Mouse (Mus musculus): ENCODE measurements around the gene Selenoh. TPM values are rescaled to one million over a fixed set of nuclear protein-coding genes. Genes with fewer than 3 reads are reported as not detected.

Gene Selenoh
- 378 and 404 TPM in 2 replicates for polyA plus RNA-seq (2014; fragmentation: Nextera tagmentation; extraction: Ambion mirVana)

DNA sequence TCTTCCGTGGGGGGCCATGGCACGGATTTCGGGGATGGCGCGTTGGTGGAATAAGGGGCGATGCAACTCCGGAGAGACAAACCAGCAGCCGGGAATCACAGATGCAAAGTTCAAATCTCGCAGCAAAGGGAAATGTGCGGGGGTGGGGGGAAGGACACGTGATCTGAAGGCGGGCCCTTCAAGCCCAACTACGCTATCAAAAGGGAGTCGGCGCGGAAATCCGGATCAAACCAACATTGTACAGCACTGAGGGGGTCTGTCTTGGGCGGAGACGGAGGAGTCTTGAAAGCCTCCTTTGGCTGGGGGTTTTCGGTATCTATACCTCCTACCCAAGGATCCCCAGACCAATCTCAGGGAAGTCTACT is at the start of gene Selenoh:
Gene Selenoh, minus strand, starts transcription at position 202 of the 365 bp plus-strand sequence.
- no peaks in the 10 kb centered on the region for H3K9me3 ChIP-seq (ENCODE audit: control insufficient read depth, low read length)
- peaks cover 5% of the 10 kb centered on the region; the same call in 1 of the 2 replicates for H3K4me1 ChIP-seq (ENCODE audit: control insufficient read depth, insufficient read depth, low read length)
- no peaks in the 10 kb centered on the region for H3K27me3 ChIP-seq (ENCODE audit: control insufficient read depth, insufficient read depth, low read length)
- ATAC-seq (ENCODE audit: insufficient read depth, low FRiP score, low TSS enrichment) (peak; percentile 96), DNase-seq (ENCODE audit: low spot score) (peak; percentile 92)
- WGBS = 0% methylated on average over 20 of the region's 20 CpGs
- peak within 1 kb of the TSS; percentile 90 for H3K4me3 ChIP-seq (ENCODE audit: low read depth, low read length)
- peak within 1 kb of the TSS; percentile 94 for H3K9ac ChIP-seq (ENCODE audit: low read length)
- peaks cover 9% of the 10 kb centered on the region for H3K36me3 ChIP-seq (ENCODE audit: control insufficient read depth, insufficient read depth, low read length)
- peak within 1 kb of the TSS; percentile 68 for H3K4me2 ChIP-seq (ENCODE audit: low read depth)
- H3K27ac ChIP-seq (ENCODE audit: low read depth, low read length) = peak within 1 kb of the TSS; percentile 85

DNA sequence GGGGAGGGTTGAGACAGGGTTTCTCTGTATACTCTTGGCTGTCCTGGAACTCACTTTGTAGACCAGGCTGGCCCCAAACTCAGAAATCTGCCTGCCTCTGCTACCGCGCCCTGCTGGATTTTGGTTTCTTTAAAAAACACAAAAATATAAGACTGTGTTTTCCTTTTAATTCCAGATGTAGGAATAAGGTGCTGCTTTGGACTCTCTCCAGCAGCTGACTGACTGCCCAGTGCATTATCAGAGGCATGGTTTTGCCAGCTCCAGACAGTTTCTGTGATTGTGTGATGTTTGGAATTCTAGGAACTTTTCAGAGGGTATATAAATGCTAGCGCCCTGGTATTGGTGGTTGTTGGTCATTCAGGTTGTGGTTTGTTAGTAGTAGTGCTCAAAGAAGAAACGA is 46.8 kb upstream of the Selenoh start:
- Histone ChIP-seq H3K27ac (ENCODE audit: low read depth, low read length) (no peak overlapping the region), H3K27me3 (ENCODE audit: control insufficient read depth, insufficient read depth, low read length) (no peaks in the 10 kb centered on the region), H3K4me1 (ENCODE audit: control insufficient read depth, insufficient read depth, low read length) (peaks cover 14% of the 10 kb centered on the region), H3K4me2 (ENCODE audit: low read depth) (no peak overlapping the region), H3K9me3 (ENCODE audit: control insufficient read depth, low read length) (no peaks in the 10 kb centered on the region), H3K9ac (ENCODE audit: low read length) (no peak overlapping the region), H3K36me3 (ENCODE audit: control insufficient read depth, insufficient read depth, low read length) (no peaks in the 10 kb centered on the region), H3K4me3 (ENCODE audit: low read depth, low read length) (no peak overlapping the region)
- WGBS = 93% methylated on average over 4 of the region's 4 CpGs
- DNase-seq (ENCODE audit: low spot score) (no peak), ATAC-seq (ENCODE audit: insufficient read depth, low FRiP score, low TSS enrichment) (no peak)

DNA sequence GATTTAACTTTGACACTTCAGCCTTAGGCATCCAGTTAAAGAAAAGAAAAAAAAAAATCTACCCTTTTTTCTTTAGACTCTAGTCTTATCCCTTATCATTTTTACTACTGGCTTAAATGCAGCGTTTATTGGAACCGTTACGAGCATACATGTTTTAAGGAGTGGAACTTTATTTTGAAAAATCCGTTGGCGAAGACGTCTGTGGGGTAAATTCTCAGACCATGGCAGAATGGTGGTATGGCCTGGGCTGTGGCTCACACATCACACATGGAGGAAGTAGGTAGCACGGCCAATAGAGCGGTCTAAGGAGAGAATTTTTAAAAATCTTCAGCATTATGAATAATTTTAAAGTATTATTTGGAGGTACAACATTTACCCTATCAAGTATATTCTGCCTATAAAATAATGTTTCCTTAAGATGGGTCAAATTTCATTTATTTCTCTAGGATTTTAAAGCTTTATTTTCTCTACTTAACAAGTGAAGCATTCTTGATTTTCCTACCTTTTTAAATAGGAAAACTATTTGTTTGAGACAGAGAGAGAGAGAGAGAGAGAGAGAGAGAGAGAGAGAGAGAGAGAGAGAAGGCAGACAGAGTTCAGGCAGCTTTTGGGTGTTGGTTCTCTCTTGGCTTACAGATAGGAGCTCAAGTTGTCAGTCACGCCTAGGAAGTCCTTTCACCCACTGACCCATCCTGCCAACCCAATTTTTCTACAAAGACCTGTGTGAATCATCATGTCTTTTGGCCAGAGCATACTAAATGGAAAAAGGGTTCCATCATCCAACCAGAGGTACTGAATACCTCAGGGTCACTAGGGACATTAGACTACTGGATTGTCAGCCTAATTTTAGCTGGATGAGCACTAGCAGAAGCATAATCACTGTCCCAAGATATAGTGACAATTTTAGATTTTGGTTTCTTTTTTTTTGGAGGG is 46.1 kb upstream of the Selenoh start:
- WGBS = 39% methylated on average over 9 of the region's 9 CpGs

DNA sequence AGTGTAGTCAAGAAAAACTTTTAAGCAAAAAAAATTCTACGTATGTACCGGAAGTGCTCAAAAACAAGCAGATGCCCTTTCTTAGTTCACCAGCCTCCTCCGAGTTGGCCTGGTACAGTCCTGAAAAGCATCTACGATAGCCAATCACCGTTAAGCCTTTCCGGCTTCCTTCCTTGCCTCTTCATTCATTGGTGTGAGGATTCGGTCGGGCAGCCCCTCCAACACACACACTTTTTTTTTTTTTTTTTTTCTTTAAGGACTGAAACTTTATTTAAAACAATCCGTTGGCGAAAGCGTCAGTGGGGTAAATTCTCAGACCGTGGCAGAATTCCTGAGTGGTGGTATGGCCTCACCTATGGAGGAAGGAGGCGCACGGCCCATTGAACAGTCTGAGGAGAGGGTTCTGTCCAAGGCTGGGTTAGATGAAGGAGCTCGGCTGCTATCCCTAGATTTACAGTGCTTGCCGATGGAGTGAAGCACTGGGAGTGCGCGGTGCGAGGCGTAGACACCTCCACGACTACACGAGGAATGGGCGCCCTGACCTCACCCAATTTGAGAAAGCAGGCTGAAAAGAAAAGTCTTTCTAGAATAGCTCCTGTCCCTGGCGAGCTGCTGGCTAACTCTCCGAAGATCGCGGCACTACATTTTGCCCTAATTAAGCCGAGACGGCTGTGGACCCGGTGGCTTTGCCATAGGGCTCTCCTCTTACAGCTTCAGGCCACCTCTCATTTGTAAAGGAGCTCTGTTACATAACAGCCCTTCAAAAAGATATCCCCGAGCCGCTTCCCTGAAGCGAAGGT is 45.2 kb upstream of the Selenoh start:
- Histone ChIP-seq H3K9me3 (ENCODE audit: control insufficient read depth, low read length) (no peaks in the 10 kb centered on the region), H3K4me1 (ENCODE audit: control insufficient read depth, insufficient read depth, low read length) (peaks cover 14% of the 10 kb centered on the region), H3K4me2 (ENCODE audit: low read depth) (peak overlapping the region; percentile 81), H3K27ac (ENCODE audit: low read depth, low read length) (peak overlapping the region; percentile 95), H3K4me3 (ENCODE audit: low read depth, low read length) (peak overlapping the region; percentile 87), H3K9ac (ENCODE audit: low read length) (peak overlapping the region; percentile 86), H3K27me3 (ENCODE audit: control insufficient read depth, insufficient read depth, low read length) (no peaks in the 10 kb centered on the region), H3K36me3 (ENCODE audit: control insufficient read depth, insufficient read depth, low read length) (no peaks in the 10 kb centered on the region)
- DNase-seq (ENCODE audit: low spot score) (peak; percentile 69), ATAC-seq (ENCODE audit: insufficient read depth, low FRiP score, low TSS enrichment) (peak; percentile 94)
- WGBS = under 1% methylated on average over 33 of the region's 33 CpGs

More for the DNA sequence above, 46.1 kb upstream of the Selenoh start:
- H3K27me3 ChIP-seq (ENCODE audit: control insufficient read depth, insufficient read depth, low read length) = no peaks in the 10 kb centered on the region
- H3K27ac ChIP-seq (ENCODE audit: low read depth, low read length) = peak overlapping the region; percentile 86; the same call in 1 of the 2 replicates
- peak overlapping the region; percentile 86 for H3K9ac ChIP-seq (ENCODE audit: low read length)
- peaks cover 14% of the 10 kb centered on the region for H3K4me1 ChIP-seq (ENCODE audit: control insufficient read depth, insufficient read depth, low read length)
- H3K36me3 ChIP-seq (ENCODE audit: control insufficient read depth, insufficient read depth, low read length) = no peaks in the 10 kb centered on the region
- DNase-seq (ENCODE audit: low spot score) = no peak
- ATAC-seq (ENCODE audit: insufficient read depth, low FRiP score, low TSS enrichment) = no peak
- no peaks in the 10 kb centered on the region for H3K9me3 ChIP-seq (ENCODE audit: control insufficient read depth, low read length)
- peak overlapping the region; percentile 81 for H3K4me2 ChIP-seq (ENCODE audit: low read depth)
- peak overlapping the region; percentile 87 for H3K4me3 ChIP-seq (ENCODE audit: low read depth, low read length)

DNA sequence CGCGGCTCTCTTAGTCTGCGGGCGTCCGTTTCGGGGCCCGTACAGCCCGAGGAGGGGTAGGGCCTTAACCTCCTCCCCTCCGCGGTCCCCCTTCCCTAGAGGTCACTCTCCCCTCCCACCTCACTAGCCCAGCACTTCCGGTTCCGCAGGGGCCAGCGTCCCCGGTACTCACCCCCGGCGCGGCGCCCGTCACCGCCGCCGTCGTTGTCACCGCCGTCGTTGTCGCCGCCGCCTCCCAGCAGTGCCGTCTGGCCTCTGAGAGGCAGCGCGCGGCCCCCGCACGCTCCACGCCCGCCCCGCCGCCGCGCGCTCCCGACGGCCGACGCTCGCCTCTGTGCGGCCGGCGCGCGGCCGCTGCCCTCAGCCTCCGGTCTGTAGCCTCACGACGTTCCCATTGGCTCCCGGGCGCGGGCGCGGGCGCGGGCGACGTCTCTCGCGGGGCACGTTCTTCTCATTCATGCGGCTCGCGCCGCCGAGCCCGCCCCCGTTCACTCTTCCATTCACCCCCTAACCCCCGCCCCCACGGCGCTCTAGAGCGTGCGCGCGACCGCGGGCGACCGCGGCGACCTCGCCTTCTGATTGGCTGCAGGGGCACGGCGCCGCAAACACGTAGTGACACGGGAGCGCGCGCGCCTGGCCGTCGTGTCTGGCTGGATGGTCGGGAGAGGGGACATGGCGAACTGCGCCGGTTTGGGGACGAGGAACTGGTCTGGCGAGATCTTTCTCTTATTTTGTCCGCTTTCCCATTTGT is 44.4 kb upstream of the Selenoh start, which contains the start of gene Zdhhc5:
Gene Zdhhc5, minus strand, starts transcription at position 370 of the 751 bp plus-strand sequence.
- no peaks in the 10 kb centered on the region for H3K27me3 ChIP-seq (ENCODE audit: control insufficient read depth, insufficient read depth, low read length)
- H3K9me3 ChIP-seq (ENCODE audit: control insufficient read depth, low read length) = no peaks in the 10 kb centered on the region
- H3K9ac ChIP-seq (ENCODE audit: low read length) = peak within 1 kb of the TSS; percentile 86
- ATAC-seq (ENCODE audit: insufficient read depth, low FRiP score, low TSS enrichment) (peak; percentile 96), DNase-seq (ENCODE audit: low spot score) (peak; percentile 99)
- H3K36me3 ChIP-seq (ENCODE audit: control insufficient read depth, insufficient read depth, low read length) = peaks cover 2% of the 10 kb centered on the region; the same call in 1 of the 2 replicates
- H3K4me2 ChIP-seq (ENCODE audit: low read depth) = peak within 1 kb of the TSS; percentile 81
- H3K4me3 ChIP-seq (ENCODE audit: low read depth, low read length) = peak within 1 kb of the TSS; percentile 87
- WGBS = under 1% methylated on average over 90 of the region's 107 CpGs
- H3K27ac ChIP-seq (ENCODE audit: low read depth, low read length) = peak within 1 kb of the TSS; percentile 95
- H3K4me1 ChIP-seq (ENCODE audit: control insufficient read depth, insufficient read depth, low read length) = peaks cover 14% of the 10 kb centered on the region

- peak overlapping the region; percentile 81 for H3K4me2 ChIP-seq (ENCODE audit: low read depth)
- DNase-seq (ENCODE audit: low spot score) (no peak), ATAC-seq (ENCODE audit: insufficient read depth, low FRiP score, low TSS enrichment) (no peak; the same call in 1 of the 2 replicates)
- H3K27ac ChIP-seq (ENCODE audit: low read depth, low read length) = peak overlapping the region; percentile 95
- H3K9me3 ChIP-seq (ENCODE audit: control insufficient read depth, low read length) = no peaks in the 10 kb centered on the region
- no peaks in the 10 kb centered on the region for H3K27me3 ChIP-seq (ENCODE audit: control insufficient read depth, insufficient read depth, low read length)
- peak overlapping the region; percentile 87 for H3K4me3 ChIP-seq (ENCODE audit: low read depth, low read length)
- under 1% methylated on average over 21 of the region's 26 CpGs for WGBS
- peak overlapping the region; percentile 86 for H3K9ac ChIP-seq (ENCODE audit: low read length)
- peaks cover 14% of the 10 kb centered on the region for H3K4me1 ChIP-seq (ENCODE audit: control insufficient read depth, insufficient read depth, low read length)
- H3K36me3 ChIP-seq (ENCODE audit: control insufficient read depth, insufficient read depth, low read length) = peaks cover 2% of the 10 kb centered on the region
Measured at GRCm38 (mm10) chr2:84714422-84714810, 43.8 kb upstream of the Selenoh start.

DNA sequence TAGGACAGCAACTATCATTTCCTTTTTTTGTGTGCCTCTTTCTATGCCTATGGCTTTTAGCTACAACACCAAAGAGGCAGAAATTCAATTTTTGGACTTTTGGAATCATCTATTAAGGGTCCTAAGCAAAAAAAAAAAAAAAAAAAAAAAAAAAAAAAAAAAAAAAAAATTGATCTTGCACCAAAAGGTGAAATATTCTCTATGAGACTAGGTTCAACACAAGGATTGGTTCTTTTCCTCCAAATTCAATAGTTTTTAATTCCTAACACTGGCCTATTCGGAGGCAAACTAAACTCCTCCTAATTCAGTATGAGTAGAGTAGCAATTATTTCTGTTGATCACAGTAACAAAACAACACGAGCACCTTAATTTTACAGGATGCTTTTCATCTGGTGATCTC is 41.3 kb upstream of the Selenoh start:
- Histone ChIP-seq H3K9me3 (ENCODE audit: control insufficient read depth, low read length) (no peaks in the 10 kb centered on the region), H3K36me3 (ENCODE audit: control insufficient read depth, insufficient read depth, low read length) (peaks cover 4% of the 10 kb centered on the region), H3K4me1 (ENCODE audit: control insufficient read depth, insufficient read depth, low read length) (peaks cover 14% of the 10 kb centered on the region), H3K4me2 (ENCODE audit: low read depth) (no peak overlapping the region), H3K27ac (ENCODE audit: low read depth, low read length) (no peak overlapping the region), H3K27me3 (ENCODE audit: control insufficient read depth, insufficient read depth, low read length) (no peaks in the 10 kb centered on the region), H3K4me3 (ENCODE audit: low read depth, low read length) (no peak overlapping the region), H3K9ac (ENCODE audit: low read length) (no peak overlapping the region)
- 91% methylated on average over 2 of the region's 2 CpGs for WGBS
- ATAC-seq (ENCODE audit: insufficient read depth, low FRiP score, low TSS enrichment) = no peak
- DNase-seq (ENCODE audit: low spot score) = no peak

- WGBS = 30% methylated on average over 1 of the region's 1 CpGs
- Histone ChIP-seq H3K9ac (ENCODE audit: low read length) (no peak overlapping the region), H3K27me3 (ENCODE audit: control insufficient read depth, insufficient read depth, low read length) (no peaks in the 10 kb centered on the region), H3K27ac (ENCODE audit: low read depth, low read length) (no peak overlapping the region), H3K9me3 (ENCODE audit: control insufficient read depth, low read length) (no peaks in the 10 kb centered on the region), H3K4me3 (ENCODE audit: low read depth, low read length) (no peak overlapping the region), H3K4me2 (ENCODE audit: low read depth) (no peak overlapping the region), H3K36me3 (ENCODE audit: control insufficient read depth, insufficient read depth, low read length) (peaks cover 4% of the 10 kb centered on the region), H3K4me1 (ENCODE audit: control insufficient read depth, insufficient read depth, low read length) (no peaks in the 10 kb centered on the region)
- ATAC-seq (ENCODE audit: insufficient read depth, low FRiP score, low TSS enrichment) (no peak), DNase-seq (ENCODE audit: low spot score) (no peak)
Measured at GRCm38 (mm10) chr2:84707523-84707922, 37.0 kb upstream of the Selenoh start.
